Mouse (Mus musculus) layer of hippocampus, adult 18-20 months (tissue): Measurements from ENCODE around the gene Cybb. TPM values are rescaled to one million over a fixed set of nuclear protein-coding genes. Genes with fewer than 3 reads are reported as not detected.

Experiments
- total RNA-seq, 2 experiments: library from RNA; stranded (reverse); gene quantifications; 2 replicates each; pipeline ENCODE4 v1.2.3; 2021

Gene Cybb
- total RNA-seq, 2 experiments from 2014 or later: 0.42 to 0.48 TPM

Other genes with a start within 250 kb of the Cybb start
- gene Gm14862, start 230.9 kb downstream of the Cybb start, total RNA-seq: not detected
- gene Xk, start 215.0 kb downstream of the Cybb start, total RNA-seq: 10 to 100 TPM; 12.9 to 17.9 TPM
- not detected for gene H2al1m, start 204.0 kb downstream of the Cybb start, total RNA-seq
- not detected for gene H2al1k, start 137.1 kb downstream of the Cybb start, total RNA-seq
- not detected for gene H2al1o, start 84.6 kb upstream of the Cybb start, total RNA-seq
- 100 to 1,000 TPM; 124 to 132 TPM for gene Dynlt3, start 175.2 kb upstream of the Cybb start, total RNA-seq